Mouse (Mus musculus): ENCODE results near the gene Tmigd3. TPM values are rescaled to one million over a fixed set of nuclear protein-coding genes. Genes with fewer than 3 reads are reported as not detected.
A peak's percentile ranks its signal among the peaks of the same experiment; 100 is the strongest.

Tmigd3 gene
- polyA plus RNA-seq, 1 experiment from 2014 or later, result 0.33 TPM

DNA sequence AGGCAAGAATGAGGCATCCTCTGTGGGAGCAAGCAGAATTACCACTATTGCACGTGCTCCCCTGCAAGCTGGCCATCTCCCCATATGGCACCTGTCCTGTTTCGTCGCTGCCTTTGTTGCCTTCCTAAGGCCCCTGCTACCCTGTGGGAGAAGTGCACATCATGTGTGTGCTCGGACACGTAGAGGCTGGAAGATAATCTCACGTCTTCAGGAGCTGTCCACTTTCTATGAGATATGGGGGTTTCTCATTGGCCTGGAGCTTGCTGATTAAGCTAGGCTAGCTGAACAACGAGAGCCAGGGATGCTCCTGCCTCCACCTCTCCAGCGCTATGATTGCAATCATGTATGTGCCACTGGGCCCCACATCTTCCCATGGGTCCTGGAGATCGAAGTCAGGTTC lies 53.9 kb downstream of the Tmigd3 start:
- Histone ChIP-seq H3K27me3 (ENCODE audit: control insufficient read depth, insufficient read depth, low read length) (no peaks in the 10 kb centered on the region), H3K4me1 (ENCODE audit: control insufficient read depth, insufficient read depth, low read length) (no peaks in the 10 kb centered on the region), H3K9me3 (replicated peaks; ENCODE audit: control insufficient read depth, low read length) (no peaks in the 10 kb centered on the region), H3K4me2 (no peak overlapping the region), H3K27ac (ENCODE audit: low read depth, low read length) (no peak overlapping the region), H3K4me3 (ENCODE audit: low read depth, low read length) (no peak overlapping the region), H3K36me3 (ENCODE audit: control insufficient read depth, insufficient read depth, low read length) (no peaks in the 10 kb centered on the region), H3K9ac (ENCODE audit: low read depth, low read length) (no peak overlapping the region)
- ATAC-seq (replicated peaks; ENCODE audit: insufficient number of reproducible peaks, low FRiP score, low TSS enrichment), result no peak
- 66% methylated on average over 9 of the region's 9 CpGs for WGBS (ENCODE audit: insufficient replicate concordance)

DNA sequence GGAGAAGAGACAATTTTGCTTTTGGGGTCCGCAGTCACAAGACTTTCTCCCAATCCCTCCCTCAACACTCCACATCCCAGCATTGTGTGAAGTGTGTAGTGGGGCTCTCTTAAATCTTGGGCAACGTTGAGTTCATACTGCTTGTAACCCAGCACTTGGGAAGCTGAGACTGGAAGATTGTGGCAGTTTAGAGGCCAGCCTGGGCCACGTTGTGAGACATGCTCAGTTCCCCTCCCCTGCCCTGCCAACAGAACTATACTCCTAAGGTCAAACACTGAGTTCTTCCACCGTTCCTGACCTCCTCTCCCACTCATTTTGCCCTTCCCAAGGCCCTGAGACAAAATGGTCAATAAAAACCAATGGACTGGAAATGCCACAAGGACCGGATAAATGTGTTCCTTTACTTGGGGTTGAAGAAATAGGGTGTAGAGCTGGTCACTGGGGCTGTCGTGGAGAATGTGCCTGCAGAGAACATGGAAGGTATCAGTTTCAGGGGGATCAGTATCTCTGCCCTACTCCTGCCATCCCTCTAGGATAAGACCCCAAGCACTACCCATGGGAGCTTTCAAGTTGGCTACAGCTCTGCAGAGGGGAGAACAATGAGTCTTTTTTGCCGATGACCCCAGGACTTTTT lies 57.0 kb downstream of the Tmigd3 start:
- no peaks in the 10 kb centered on the region for H3K27me3 ChIP-seq (ENCODE audit: control insufficient read depth, insufficient read depth, low read length)
- no peak overlapping the region for H3K27ac ChIP-seq (ENCODE audit: low read depth, low read length)
- no peaks in the 10 kb centered on the region for H3K9me3 ChIP-seq (replicated peaks; ENCODE audit: control insufficient read depth, low read length)
- H3K4me3 ChIP-seq (ENCODE audit: low read depth, low read length), result no peak overlapping the region
- no peak overlapping the region for H3K9ac ChIP-seq (ENCODE audit: low read depth, low read length)
- no peaks in the 10 kb centered on the region for H3K4me1 ChIP-seq (ENCODE audit: control insufficient read depth, insufficient read depth, low read length)
- H3K36me3 ChIP-seq (ENCODE audit: control insufficient read depth, insufficient read depth, low read length), result no peaks in the 10 kb centered on the region
- 82% methylated on average over 7 of the region's 7 CpGs for WGBS (ENCODE audit: insufficient replicate concordance)
- no peak for ATAC-seq (replicated peaks; ENCODE audit: insufficient number of reproducible peaks, low FRiP score, low TSS enrichment)
- no peak overlapping the region for H3K4me2 ChIP-seq

DNA sequence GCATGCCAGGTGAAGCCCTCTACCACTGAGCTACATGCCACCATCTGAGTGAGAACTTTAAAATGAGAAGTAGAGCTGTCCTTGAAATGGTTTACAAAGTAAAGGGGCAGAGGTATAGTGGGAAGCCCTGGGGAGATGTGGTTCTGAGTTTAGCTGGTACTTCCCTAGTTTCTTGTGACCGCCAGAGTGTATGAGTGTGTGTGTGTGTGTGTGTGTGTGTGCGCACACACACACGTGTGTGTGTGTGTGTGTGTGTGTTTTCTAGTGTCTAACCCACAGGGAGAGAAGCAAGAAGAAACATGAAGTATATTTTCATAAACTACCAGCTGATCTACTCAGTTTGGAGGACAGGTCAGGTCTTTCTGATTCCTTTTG lies 57.5 kb downstream of the Tmigd3 start:
- H3K27me3 ChIP-seq (ENCODE audit: control insufficient read depth, insufficient read depth, low read length), result no peaks in the 10 kb centered on the region
- H3K4me3 ChIP-seq (ENCODE audit: low read depth, low read length), result no peak overlapping the region
- no peaks in the 10 kb centered on the region for H3K4me1 ChIP-seq (ENCODE audit: control insufficient read depth, insufficient read depth, low read length)
- H3K36me3 ChIP-seq (ENCODE audit: control insufficient read depth, insufficient read depth, low read length), result no peaks in the 10 kb centered on the region
- WGBS (ENCODE audit: insufficient replicate concordance), result 89% methylated on average over 3 of the region's 3 CpGs
- no peak overlapping the region for H3K9ac ChIP-seq (ENCODE audit: low read depth, low read length)
- no peak overlapping the region for H3K27ac ChIP-seq (ENCODE audit: low read depth, low read length)
- no peaks in the 10 kb centered on the region for H3K9me3 ChIP-seq (replicated peaks; ENCODE audit: control insufficient read depth, low read length)
- ATAC-seq (replicated peaks; ENCODE audit: insufficient number of reproducible peaks, low FRiP score, low TSS enrichment), result no peak
- no peak overlapping the region for H3K4me2 ChIP-seq

DNA sequence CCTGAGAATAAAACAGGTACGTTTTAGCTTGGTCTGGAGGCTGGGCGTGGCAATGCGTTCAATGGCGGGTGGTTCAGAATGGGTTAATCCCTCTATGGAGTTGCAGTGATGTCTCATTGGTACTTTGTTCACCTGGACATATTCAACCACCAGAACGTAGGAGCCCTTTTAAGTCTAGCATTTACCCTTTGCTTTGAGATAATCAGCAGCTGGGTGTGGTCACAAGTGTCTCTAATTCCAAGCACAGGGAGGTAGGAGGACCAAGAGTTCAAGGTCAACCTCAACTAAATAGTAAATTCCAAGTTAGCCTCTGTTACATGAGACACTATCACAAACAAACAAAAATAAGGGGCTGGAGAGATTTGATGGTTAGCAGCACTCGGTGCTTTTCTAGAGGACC lies 58.1 kb downstream of the Tmigd3 start:
- no peak overlapping the region for H3K4me3 ChIP-seq (ENCODE audit: low read depth, low read length)
- no peak overlapping the region for H3K4me2 ChIP-seq
- no peak overlapping the region for H3K9ac ChIP-seq (ENCODE audit: low read depth, low read length)
- no peak for ATAC-seq (replicated peaks; ENCODE audit: insufficient number of reproducible peaks, low FRiP score, low TSS enrichment)
- no peaks in the 10 kb centered on the region for H3K9me3 ChIP-seq (replicated peaks; ENCODE audit: control insufficient read depth, low read length)
- no peaks in the 10 kb centered on the region for H3K27me3 ChIP-seq (ENCODE audit: control insufficient read depth, insufficient read depth, low read length)
- no peaks in the 10 kb centered on the region for H3K4me1 ChIP-seq (ENCODE audit: control insufficient read depth, insufficient read depth, low read length)
- H3K36me3 ChIP-seq (ENCODE audit: control insufficient read depth, insufficient read depth, low read length), result no peaks in the 10 kb centered on the region
- 76% methylated on average over 6 of the region's 6 CpGs for WGBS (ENCODE audit: insufficient replicate concordance)
- H3K27ac ChIP-seq (ENCODE audit: low read depth, low read length), result no peak overlapping the region

DNA sequence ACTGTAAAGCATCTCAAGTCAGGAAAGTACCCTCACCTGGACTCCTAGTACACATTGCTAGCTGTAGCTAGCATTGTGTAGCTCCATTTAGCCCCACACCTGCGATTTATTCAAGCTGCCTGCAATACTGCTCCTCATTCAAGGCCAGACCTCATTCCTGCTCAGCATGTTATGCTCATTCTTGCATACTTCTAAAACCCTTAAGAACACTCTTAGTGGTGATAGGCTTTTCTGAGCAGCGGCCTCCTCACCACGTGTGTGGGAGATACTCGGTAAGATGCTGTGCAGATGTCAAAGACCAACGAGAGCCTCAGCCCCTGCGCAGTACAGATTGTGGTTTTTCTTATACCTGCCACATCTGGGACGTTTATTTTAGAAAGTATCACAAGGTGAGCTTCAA lies 59.1 kb downstream of the Tmigd3 start:
- H3K9me3 ChIP-seq (replicated peaks; ENCODE audit: control insufficient read depth, low read length), result no peaks in the 10 kb centered on the region
- ATAC-seq (replicated peaks; ENCODE audit: insufficient number of reproducible peaks, low FRiP score, low TSS enrichment), result no peak
- H3K4me2 ChIP-seq, result no peak overlapping the region
- no peak overlapping the region for H3K4me3 ChIP-seq (ENCODE audit: low read depth, low read length)
- H3K4me1 ChIP-seq (ENCODE audit: control insufficient read depth, insufficient read depth, low read length), result 0 out of 2 replicates have a peak, but pooled peaks cover 2% of the 10 kb centered on the region
- no peaks in the 10 kb centered on the region for H3K36me3 ChIP-seq (ENCODE audit: control insufficient read depth, insufficient read depth, low read length)
- H3K9ac ChIP-seq (ENCODE audit: low read depth, low read length), result no peak overlapping the region
- H3K27me3 ChIP-seq (ENCODE audit: control insufficient read depth, insufficient read depth, low read length), result no peaks in the 10 kb centered on the region
- no peak overlapping the region for H3K27ac ChIP-seq (ENCODE audit: low read depth, low read length)
- WGBS (ENCODE audit: insufficient replicate concordance), result 78% methylated on average over 7 of the region's 7 CpGs

DNA sequence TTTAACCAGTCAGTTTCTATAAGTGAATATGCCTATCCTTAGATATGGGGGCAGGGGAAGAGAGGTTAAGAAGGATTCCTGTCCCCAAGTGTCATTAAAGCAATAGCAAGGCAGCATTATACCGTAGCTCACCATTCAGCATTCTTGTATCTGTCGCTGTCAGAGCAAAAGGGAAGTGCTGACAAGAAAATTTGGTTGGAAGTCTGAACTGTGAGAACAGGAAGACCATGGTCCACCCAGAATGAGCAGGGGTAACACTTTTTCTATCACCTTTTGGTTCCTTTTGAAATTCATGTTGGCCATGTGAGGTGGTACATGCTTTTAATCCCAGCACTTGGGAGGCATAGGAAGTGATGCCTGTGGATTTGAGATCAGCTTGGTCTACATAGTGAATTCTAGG lies 60.4 kb downstream of the Tmigd3 start:
- no peak overlapping the region for H3K27ac ChIP-seq (ENCODE audit: low read depth, low read length)
- no peaks in the 10 kb centered on the region for H3K9me3 ChIP-seq (replicated peaks; ENCODE audit: control insufficient read depth, low read length)
- no peak overlapping the region for H3K4me3 ChIP-seq (ENCODE audit: low read depth, low read length)
- H3K27me3 ChIP-seq (ENCODE audit: control insufficient read depth, insufficient read depth, low read length), result no peaks in the 10 kb centered on the region
- no peak for ATAC-seq (replicated peaks; ENCODE audit: insufficient number of reproducible peaks, low FRiP score, low TSS enrichment)
- WGBS (ENCODE audit: insufficient replicate concordance), result 71% methylated on average over 2 of the region's 2 CpGs
- no peak overlapping the region for H3K9ac ChIP-seq (ENCODE audit: low read depth, low read length)
- 0 out of 2 replicates have a peak, but pooled peaks cover 2% of the 10 kb centered on the region for H3K4me1 ChIP-seq (ENCODE audit: control insufficient read depth, insufficient read depth, low read length)
- no peak overlapping the region for H3K4me2 ChIP-seq
- H3K36me3 ChIP-seq (ENCODE audit: control insufficient read depth, insufficient read depth, low read length), result no peaks in the 10 kb centered on the region

DNA sequence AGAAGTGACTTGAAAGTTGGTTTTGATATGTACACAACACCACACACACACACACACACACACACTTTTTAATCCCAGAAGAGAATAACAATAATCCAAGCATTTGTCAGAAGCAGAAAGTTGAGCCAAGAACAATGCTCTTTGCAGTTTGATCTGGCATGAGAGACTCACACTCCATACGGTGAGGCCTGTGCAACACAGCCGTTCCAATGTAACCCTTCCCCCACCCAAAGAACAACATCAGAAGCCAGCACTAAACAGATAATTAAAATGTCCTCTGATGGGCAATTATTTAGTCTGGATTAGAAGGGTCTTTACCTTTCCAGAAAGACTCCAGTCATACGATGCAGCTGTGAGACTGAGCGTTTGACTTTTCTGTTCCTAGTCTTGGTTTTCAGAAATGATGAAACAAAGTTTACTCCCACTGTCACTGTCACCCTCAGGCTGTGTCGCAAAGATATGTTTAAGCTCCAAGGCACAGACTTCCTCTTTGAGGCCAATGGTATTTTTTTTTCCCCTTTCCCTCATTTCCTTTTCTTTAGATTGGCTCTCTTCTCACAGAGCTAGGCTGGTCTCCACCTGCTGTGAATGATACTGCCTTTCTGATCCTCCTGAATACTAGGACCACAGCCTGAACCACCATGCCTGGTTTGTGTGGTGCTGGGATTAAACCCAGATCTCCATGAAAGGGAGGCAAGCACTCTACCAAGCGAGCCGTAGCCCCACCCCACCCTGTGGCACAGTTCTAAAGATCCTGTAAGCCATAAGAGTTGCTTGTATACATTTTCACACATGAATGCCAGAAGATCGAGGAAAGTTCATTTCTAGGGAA lies 61.8 kb downstream of the Tmigd3 start, which contains the start of gene I830077J02Rik:
Gene I830077J02Rik (minus strand): TSS at position 425 of the 832 bp plus-strand sequence.
- Histone ChIP-seq H3K4me2 (no peak within 1 kb of the TSS), H3K27me3 (ENCODE audit: control insufficient read depth, insufficient read depth, low read length) (no peaks in the 10 kb centered on the region), H3K9ac (ENCODE audit: low read depth, low read length) (no peak within 1 kb of the TSS), H3K9me3 (replicated peaks; ENCODE audit: control insufficient read depth, low read length) (no peaks in the 10 kb centered on the region), H3K4me3 (ENCODE audit: low read depth, low read length) (no peak within 1 kb of the TSS), H3K36me3 (ENCODE audit: control insufficient read depth, insufficient read depth, low read length) (no peaks in the 10 kb centered on the region), H3K27ac (ENCODE audit: low read depth, low read length) (peak within 1 kb of the TSS; percentile 46; the same call in 1 of the 2 replicates), H3K4me1 (ENCODE audit: control insufficient read depth, insufficient read depth, low read length) (0 out of 2 replicates have a peak, but pooled peaks cover 2% of the 10 kb centered on the region)
- ATAC-seq (replicated peaks; ENCODE audit: insufficient number of reproducible peaks, low FRiP score, low TSS enrichment), result 0 out of 2 replicates have a peak, but pooled peaks have one; percentile 31
- WGBS (ENCODE audit: insufficient replicate concordance), result 67% methylated on average over 8 of the region's 8 CpGs

DNA sequence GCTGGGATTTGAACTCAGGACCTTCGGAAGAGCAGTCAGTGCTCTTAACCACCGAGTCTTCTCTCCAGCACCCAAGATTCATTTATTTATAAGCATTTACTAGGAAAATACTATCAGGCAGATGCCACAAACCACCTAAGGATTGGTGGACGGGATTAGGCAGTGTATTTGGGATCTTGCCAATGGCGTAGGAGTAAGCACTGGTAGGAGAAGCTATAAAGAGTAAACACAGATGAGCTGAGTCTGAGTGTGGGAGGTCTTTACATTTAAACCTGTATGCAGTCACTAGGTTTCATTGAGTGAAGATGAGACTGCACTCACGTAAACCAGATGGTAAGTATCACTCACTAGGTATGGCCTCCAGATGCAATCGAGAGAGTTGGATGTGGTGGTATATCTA lies 63.2 kb downstream of the Tmigd3 start:
- H3K4me2 ChIP-seq, result no peak overlapping the region
- no peak overlapping the region for H3K27ac ChIP-seq (ENCODE audit: low read depth, low read length)
- WGBS (ENCODE audit: insufficient replicate concordance), result 85% methylated on average over 6 of the region's 6 CpGs
- H3K36me3 ChIP-seq (ENCODE audit: control insufficient read depth, insufficient read depth, low read length), result no peaks in the 10 kb centered on the region
- ATAC-seq (replicated peaks; ENCODE audit: insufficient number of reproducible peaks, low FRiP score, low TSS enrichment), result no peak
- H3K4me1 ChIP-seq (ENCODE audit: control insufficient read depth, insufficient read depth, low read length), result 0 out of 2 replicates have a peak, but pooled peaks cover 2% of the 10 kb centered on the region
- no peaks in the 10 kb centered on the region for H3K27me3 ChIP-seq (ENCODE audit: control insufficient read depth, insufficient read depth, low read length)
- H3K9ac ChIP-seq (ENCODE audit: low read depth, low read length), result no peak overlapping the region
- H3K9me3 ChIP-seq (replicated peaks; ENCODE audit: control insufficient read depth, low read length), result no peaks in the 10 kb centered on the region
- no peak overlapping the region for H3K4me3 ChIP-seq (ENCODE audit: low read depth, low read length)

Data from heart, embryonic 11.5 days (tissue).